Mouse (Mus musculus) testis, adult 2 months (tissue): Measurements from ENCODE around the gene Trpv4.

Experiments
- CTCF ChIP-seq: fragments of 200-500 bp; IDR thresholded peaks from 2 replicates; pipeline ENCODE4 v1.5.1; 2012; ENCODE audit warnings: low read depth, mild to moderate bottlenecking, inconsistent platforms, low read length, moderate library complexity; ENCODE audit not compliant: control insufficient read depth, insufficient read depth, insufficient replicate concordance
- POLR2A ChIP-seq: fragments of 200-500 bp; IDR thresholded peaks from 2 replicates; pipeline ENCODE4 v1.6.1; 2012; ENCODE audit warnings: low read depth, mild to moderate bottlenecking, inconsistent platforms, low read length, moderate library complexity; ENCODE audit not compliant: control insufficient read depth

DNA sequence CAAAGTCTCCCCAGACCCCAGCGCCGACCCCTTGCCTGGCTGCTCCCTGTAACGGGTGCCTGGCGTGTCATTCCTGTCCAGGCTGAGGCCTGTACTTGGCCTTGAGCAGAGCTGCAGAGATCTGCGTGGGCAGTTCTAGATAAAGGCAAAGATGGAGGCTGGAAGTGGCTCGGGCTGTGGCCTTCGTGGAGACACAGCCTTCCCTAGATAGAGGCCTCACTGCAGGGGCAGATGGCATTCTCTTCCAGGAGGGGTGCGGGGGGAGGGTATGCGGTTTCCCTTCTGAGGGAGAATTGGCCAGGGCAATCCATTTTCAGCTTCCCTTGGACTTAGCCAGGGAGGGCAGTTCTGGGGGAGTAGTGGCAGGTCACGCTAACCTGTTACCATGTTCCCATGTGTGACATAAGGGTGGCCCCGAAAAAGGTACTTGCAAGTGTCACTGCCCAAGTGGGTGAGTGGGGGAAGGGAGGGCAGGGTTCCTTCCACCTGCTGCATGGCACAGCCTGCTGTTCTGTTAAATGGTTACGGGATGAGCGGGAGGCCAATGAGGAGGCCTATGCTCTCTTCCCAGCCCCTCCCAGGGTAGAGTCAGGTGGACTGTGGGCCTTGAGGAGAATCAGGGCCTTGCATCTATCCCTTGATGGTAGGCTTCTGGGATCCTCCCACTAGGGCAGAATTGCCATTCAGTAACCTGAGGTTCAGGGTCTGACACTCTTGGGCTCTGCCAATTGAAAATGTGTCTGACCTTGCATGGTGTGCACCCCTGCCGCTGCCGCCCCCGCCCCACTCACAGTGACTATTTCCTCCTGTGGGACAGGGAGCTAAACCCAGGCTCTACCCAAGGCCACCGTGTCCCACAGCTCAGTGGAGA lies 67.9 kb downstream of the Trpv4 start:
- TF ChIP-seq CTCF: no peak
- TF ChIP-seq POLR2A: no peak
